Mouse (Mus musculus) liver, embryonic 14.5 days (tissue): ENCODE measurements at regions not wholly inside any gene's neighbourhood (a gene's known extent, or its start where the extent isn't known, plus 50 kb on each side); places are given as distances from the start of the nearest gene placed in this dataset.
A peak's percentile ranks its signal among the peaks of the same experiment; 100 is the strongest.

Source experiments
- ATAC-seq: fragments of 200-750 bp; cut with Nextera tagmentation; 2 replicates; pipeline ENCODE4 v1.8.0; 2017; ENCODE audit warnings: moderate number of reproducible peaks, mild to moderate bottlenecking, moderate library complexity; ENCODE audit not compliant: insufficient read depth
- DNase-seq, 3 experiments: peaks; one replicate each; pipeline ENCODE4 v3.0.0-alpha.2; 2012 to 2013; ENCODE audit warnings: low read depth in 3 of 3, low spot score in 3 of 3
- H3K27ac ChIP-seq: fragments of 300-500 bp; sonication (generic); 2 replicates; pipeline ENCODE4 v1.5.1; 2014; ENCODE audit warnings: moderate library complexity, mild to moderate bottlenecking, control low read depth, inconsistent platforms
- H3K27me3 ChIP-seq: fragments of 300-500 bp; sonication (generic); 2 replicates; pipeline ENCODE4 v1.6.1; 2014; ENCODE audit warnings: mild to moderate bottlenecking, low read length, moderate library complexity; ENCODE audit not compliant: control insufficient read depth, insufficient read depth
- H3K36me3 ChIP-seq: fragments of 300-500 bp; sonication (generic); replicated peaks from 2 replicates; pipeline ENCODE4 v1.6.1; 2014; ENCODE audit warnings: low read depth; ENCODE audit not compliant: control insufficient read depth, insufficient read depth
- H3K4me1 ChIP-seq, 2 experiments: fragments of 200-500 bp in 1 of 2; fragments of 300-500 bp in 1 of 2; sonication (generic) in 1 of 2; replicated peaks; 2 replicates each; pipeline ENCODE4 v1.6.1; 2012 to 2014; ENCODE audit warnings: antibody characterized with exemption in 1 of 2, inconsistent platforms in 1 of 2, low read length in 1 of 2; ENCODE audit not compliant: control insufficient read depth in 2 of 2, insufficient read depth in 2 of 2
- H3K4me2 ChIP-seq: fragments of 300-500 bp; sonication (generic); 2 replicates; pipeline ENCODE4 v1.6.1; 2014; ENCODE audit warnings: low read depth, mild to moderate bottlenecking, control low read depth, moderate library complexity
- H3K4me3 ChIP-seq, 2 experiments: fragments of 200-500 bp in 1 of 2; fragments of 300-500 bp in 1 of 2; sonication (generic) in 1 of 2; 2 replicates each; pipeline ENCODE4 v1.5.1; 2012 to 2014; ENCODE audit warnings: low read depth in 2 of 2, low read length in 2 of 2, mild to moderate bottlenecking in 2 of 2, control low read depth in 1 of 2, inconsistent platforms in 1 of 2, moderate library complexity in 1 of 2; ENCODE audit not compliant: insufficient read depth in 1 of 2
- H3K9ac ChIP-seq: fragments of 300-500 bp; sonication (generic); replicated peaks from 2 replicates; pipeline ENCODE4 v1.6.1; 2014; ENCODE audit warnings: mild to moderate bottlenecking, control low read depth, moderate library complexity
- H3K9me3 ChIP-seq: fragments of 300-500 bp; sonication (generic); 2 replicates; pipeline ENCODE4 v1.6.1; 2016; ENCODE audit warnings: low read length, mixed read lengths; ENCODE audit not compliant: control insufficient read depth
- CTCF ChIP-seq: IDR thresholded peaks from 2 replicates; pipeline ENCODE4 v1.5.1; 2016; ENCODE audit warnings: antibody characterized with exemption, low read depth, control low read depth
- EP300 ChIP-seq: IDR thresholded peaks from 2 replicates; pipeline ENCODE4 v1.6.1; 2016; ENCODE audit warnings: antibody characterized with exemption, low read depth
- WGBS: fragments of 180-500 bp; shearing (Covaris S2); extraction: QIAGEN DNeasy Blood & Tissue Kit; methylation state at CpG from one replicate; pipeline ENCODE4 v1.1.7; 2014; ENCODE audit not compliant: insufficient replicate concordance; 5-methylcytosine and 5-hydroxymethylcytosine counted together

DNA sequence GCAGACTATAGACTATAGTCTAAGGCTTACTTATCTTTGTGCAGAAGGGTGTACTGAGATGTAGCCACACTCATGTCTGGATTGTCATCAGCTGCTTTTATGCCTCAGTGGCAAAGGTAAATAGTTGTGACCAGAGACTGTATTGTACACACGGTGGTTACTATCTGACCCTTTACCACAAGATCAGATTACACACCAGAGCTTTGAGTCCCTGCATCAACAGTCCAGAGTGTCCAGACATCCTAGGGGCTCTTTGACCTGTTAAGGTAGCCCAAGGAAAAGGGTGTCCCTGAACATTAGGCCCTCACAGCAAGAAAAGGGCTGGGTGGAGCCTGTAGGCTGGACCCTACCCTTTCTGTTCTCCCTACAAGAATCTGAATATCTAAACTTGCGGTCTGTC lies 436.4 kb downstream of the Fut8 start:
- TF ChIP-seq CTCF (no peak), EP300 (no peak)
- Histone ChIP-seq H3K4me2 (no peak overlapping the region), H3K4me3 (no peak overlapping the region), H3K27me3 (no peaks in the 10 kb centered on the region), H3K36me3 (no peaks in the 10 kb centered on the region), H3K9ac (no peak overlapping the region), H3K9me3 (no peaks in the 10 kb centered on the region), H3K27ac (no peak overlapping the region), H3K4me1 (no peaks in the 10 kb centered on the region)
- WGBS, result 38% methylated on average over 2 of the region's 2 CpGs
- ATAC-seq, result no peak
- DNase-seq, result no peak

DNA sequence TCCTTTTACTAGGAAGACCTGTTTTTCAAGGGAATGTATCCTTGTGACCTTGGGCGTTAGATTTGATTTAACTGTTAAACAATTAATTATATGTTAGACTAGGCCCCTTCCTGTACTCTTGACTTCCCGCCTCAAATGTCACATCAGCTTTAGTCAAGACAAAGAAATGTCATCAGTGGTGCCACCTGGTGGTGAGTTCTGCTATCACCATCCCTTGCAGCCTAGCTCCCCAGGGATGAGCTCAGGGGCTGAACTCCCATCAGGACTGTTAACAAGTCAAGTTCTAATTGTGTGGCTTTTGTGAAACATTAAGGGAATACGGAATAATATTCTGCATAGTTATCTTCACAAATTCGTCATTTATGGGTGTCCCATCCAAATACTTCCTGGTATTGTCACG lies 436.8 kb downstream of the Fut8 start:
- WGBS, result 38% methylated on average over 5 of the region's 5 CpGs
- H3K9ac ChIP-seq, result no peak overlapping the region
- H3K27ac ChIP-seq, result no peak overlapping the region
- no peak for ATAC-seq
- no peaks in the 10 kb centered on the region for H3K36me3 ChIP-seq
- no peaks in the 10 kb centered on the region for H3K27me3 ChIP-seq
- peak in 1 of 3 experiments; percentile 11 for DNase-seq
- H3K4me2 ChIP-seq, result no peak overlapping the region
- H3K4me1 ChIP-seq, result no peaks in the 10 kb centered on the region
- no peak overlapping the region for H3K4me3 ChIP-seq
- no peaks in the 10 kb centered on the region for H3K9me3 ChIP-seq
- TF ChIP-seq EP300 (no peak), CTCF (peak; percentile 77)

DNA sequence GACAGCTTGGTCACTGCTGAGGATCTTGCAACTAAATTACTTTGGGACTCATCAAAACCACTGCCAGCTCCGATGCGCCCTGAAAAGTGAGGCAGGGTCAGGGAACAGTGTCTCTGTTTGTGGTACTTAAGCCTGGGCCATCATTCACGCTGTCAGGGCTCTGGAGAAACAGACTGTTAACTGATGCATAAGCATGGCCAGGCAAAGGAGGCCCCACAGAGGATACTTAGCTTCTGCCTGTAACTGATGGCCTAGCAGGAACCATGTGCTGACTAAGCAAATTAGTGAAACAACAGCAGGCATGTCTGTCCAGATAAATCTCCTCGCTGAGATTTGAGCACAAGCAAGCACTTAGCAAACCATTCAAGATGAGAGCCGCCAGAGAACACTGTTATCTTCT lies 440.1 kb downstream of the Fut8 start:
- DNase-seq (no peak), ATAC-seq (no peak)
- H3K27me3 ChIP-seq, result no peaks in the 10 kb centered on the region
- H3K36me3 ChIP-seq, result no peaks in the 10 kb centered on the region
- H3K9me3 ChIP-seq, result no peaks in the 10 kb centered on the region
- no peak overlapping the region for H3K4me2 ChIP-seq
- H3K4me3 ChIP-seq, result no peak overlapping the region
- TF ChIP-seq EP300, result no peak
- no peak for TF ChIP-seq CTCF
- no peak overlapping the region for H3K9ac ChIP-seq
- 62% methylated on average over 5 of the region's 5 CpGs for WGBS
- no peaks in the 10 kb centered on the region for H3K4me1 ChIP-seq
- H3K27ac ChIP-seq, result no peak overlapping the region

DNA sequence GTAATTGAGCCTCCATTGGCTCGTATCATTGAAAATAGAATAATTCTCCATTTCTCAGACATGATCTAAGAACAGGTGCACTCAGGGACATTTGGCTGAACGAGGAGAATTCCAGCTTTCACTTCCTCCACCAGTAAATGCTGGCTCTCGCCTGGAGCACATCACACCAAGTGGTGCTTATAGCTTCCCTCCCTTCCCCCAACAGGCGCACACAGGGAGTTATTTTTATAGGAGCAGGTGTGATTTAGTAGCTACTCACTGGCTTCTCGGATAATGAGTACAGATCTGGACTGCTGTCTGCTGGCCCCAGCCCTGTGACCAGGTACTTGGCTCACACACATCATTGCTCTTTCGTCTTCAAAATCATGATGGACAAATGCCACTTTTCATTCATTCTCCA lies 456.2 kb downstream of the Fut8 start:
- Histone ChIP-seq H3K27ac (no peak overlapping the region), H3K4me3 (no peak overlapping the region), H3K9me3 (no peaks in the 10 kb centered on the region), H3K4me1 (no peaks in the 10 kb centered on the region), H3K4me2 (no peak overlapping the region), H3K36me3 (no peaks in the 10 kb centered on the region), H3K9ac (no peak overlapping the region), H3K27me3 (no peaks in the 10 kb centered on the region)
- 54% methylated on average over 6 of the region's 6 CpGs for WGBS
- TF ChIP-seq EP300, result no peak
- TF ChIP-seq CTCF, result no peak
- no peak for ATAC-seq
- no peak for DNase-seq

DNA sequence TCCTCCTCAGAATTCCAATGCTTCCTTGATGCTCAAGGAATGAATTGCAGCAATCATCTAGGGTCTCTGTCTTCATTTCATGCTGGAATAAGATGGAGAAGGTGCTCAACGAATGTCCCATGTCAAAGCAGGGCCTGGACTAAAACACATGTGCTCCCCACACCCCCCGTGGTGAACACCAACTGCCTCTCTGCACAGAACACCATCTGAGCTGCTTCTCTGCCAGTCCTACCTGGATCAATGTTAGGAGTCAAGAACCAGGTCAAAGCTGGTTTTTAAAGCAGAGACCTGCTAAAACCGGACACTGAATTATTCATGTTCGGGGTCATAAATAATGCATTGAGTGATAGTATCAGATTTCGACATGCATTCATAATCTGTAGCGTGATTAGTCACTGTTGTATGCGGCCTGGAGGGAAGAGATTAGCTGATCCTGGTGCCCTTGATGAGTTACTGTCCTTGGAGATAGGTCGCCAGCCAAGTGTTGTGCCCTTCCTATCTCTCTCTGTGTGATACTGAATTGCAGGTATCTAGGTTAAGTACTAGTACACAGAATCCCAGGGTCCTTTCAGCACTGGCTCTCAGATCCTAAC lies 458.2 kb downstream of the Fut8 start:
- Histone ChIP-seq H3K4me2 (no peak overlapping the region), H3K4me1 (no peaks in the 10 kb centered on the region), H3K4me3 (no peak overlapping the region), H3K27me3 (no peaks in the 10 kb centered on the region), H3K9me3 (no peaks in the 10 kb centered on the region), H3K36me3 (no peaks in the 10 kb centered on the region), H3K9ac (no peak overlapping the region), H3K27ac (no peak overlapping the region)
- DNase-seq (no peak), ATAC-seq (no peak)
- no peak for TF ChIP-seq EP300
- no peak for TF ChIP-seq CTCF
- WGBS, result 50% methylated on average over 8 of the region's 8 CpGs
